Mouse (Mus musculus) liver, embryonic 18 days (tissue): Measurements from ENCODE around the gene Dnpep. TPM values are rescaled to one million over a fixed set of nuclear protein-coding genes. Genes with fewer than 3 reads are reported as not detected.

Source experiments
- polyA plus RNA-seq: library from polyadenylated mRNA; depleted of rRNA; stranded (reverse); fragments of >200 nt; gene quantifications from 2 replicates; pipeline ENCODE4 v1.2.3, GENCODE M21; 2012; rRNA removed

The Dnpep gene
- polyA plus RNA-seq = 61.8 and 63.4 TPM in 2 replicates

GRCm38 (mm10) chr1:75317241-75318201 is at the start of gene Dnpep:
Dnpep (minus strand) TSS chr1:75317990.

GRCm38 (mm10) chr1:75360112-75361031 is 42.6 kb upstream of the Dnpep start, which contains the start of gene Des:
Des (plus strand) TSS chr1:75360329.

GRCm38 (mm10) chr1:75278228-75278627 is 39.6 kb downstream of the Dnpep start, which contains the start of gene Resp18:
Resp18 (minus strand) TSS chr1:75278415.

GRCm38 (mm10) chr1:75264091-75264880 is 53.5 kb downstream of the Dnpep start, which contains the start of gene Ptprn:
Ptprn (minus strand) TSS chr1:75264502.

Other genes with a start within 250 kb of the Dnpep start
- gene Nhej1, start 192.8 kb downstream of the Dnpep start, polyA plus RNA-seq = 2.2 and 2.3 TPM in 2 replicates
- 1.2 TPM in 2 replicates for gene Slc23a3, start 184.1 kb downstream of the Dnpep start, polyA plus RNA-seq
- 26.9 and 31.0 TPM in 2 replicates for gene Cnppd1, start 175.3 kb downstream of the Dnpep start, polyA plus RNA-seq
- gene Retreg2, start 175.2 kb downstream of the Dnpep start, polyA plus RNA-seq = 50.7 and 54.5 TPM in 2 replicates
- 41.4 and 42.2 TPM in 2 replicates for gene Zfand2b, start 149.3 kb downstream of the Dnpep start, polyA plus RNA-seq
- gene Abcb6, start 137.6 kb downstream of the Dnpep start, polyA plus RNA-seq = 25.8 and 25.9 TPM in 2 replicates
- gene Ankzf1, start 125.8 kb downstream of the Dnpep start, polyA plus RNA-seq = 11.0 and 13.7 TPM in 2 replicates
- 22.2 and 26.3 TPM in 2 replicates for gene Atg9a, start 125.8 kb downstream of the Dnpep start, polyA plus RNA-seq
- 4.7 and 4.9 TPM in 2 replicates for gene Glb1l, start 107.2 kb downstream of the Dnpep start, polyA plus RNA-seq
- gene Stk16, start 107.2 kb downstream of the Dnpep start, polyA plus RNA-seq = 104 and 122 TPM in 2 replicates
- gene Tuba4a, start 98.1 kb downstream of the Dnpep start, polyA plus RNA-seq = 103 and 117 TPM in 2 replicates
- gene A630095N17Rik, start 85.9 kb downstream of the Dnpep start, polyA plus RNA-seq = not detected in 2 replicates
- gene Dnajb2, start 81.6 kb downstream of the Dnpep start, polyA plus RNA-seq = 20.3 and 23.9 TPM in 2 replicates
- gene Ptprn, start 53.5 kb downstream of the Dnpep start, polyA plus RNA-seq = 0.10 TPM in 2 replicates
- not detected in 2 replicates for gene Resp18, start 39.6 kb downstream of the Dnpep start, polyA plus RNA-seq
- gene Des, start 42.3 kb upstream of the Dnpep start, polyA plus RNA-seq = 2.0 and 2.2 TPM in 2 replicates
- gene Speg, start 57.3 kb upstream of the Dnpep start, polyA plus RNA-seq = 4.9 and 6.9 TPM in 2 replicates
- gene Gmppa, start 117.9 kb upstream of the Dnpep start, polyA plus RNA-seq = 38.7 and 42.0 TPM in 2 replicates
- 0.01 and 0.03 TPM in 2 replicates for gene Asic4, start 132.4 kb upstream of the Dnpep start, polyA plus RNA-seq
- gene Chpf, start 161.3 kb upstream of the Dnpep start, polyA plus RNA-seq = 3.7 and 4.1 TPM in 2 replicates
- gene Tmem198, start 161.5 kb upstream of the Dnpep start, polyA plus RNA-seq = 0.10 TPM in 2 replicates
- 10.4 and 12.4 TPM in 2 replicates for gene Obsl1, start 188.5 kb upstream of the Dnpep start, polyA plus RNA-seq
- gene Inha, start 189.1 kb upstream of the Dnpep start, polyA plus RNA-seq = 1.8 and 2.0 TPM in 2 replicates
- 4.9 and 5.3 TPM in 2 replicates for gene Stk11ip, start 203.5 kb upstream of the Dnpep start, polyA plus RNA-seq
- 1.9 TPM in 2 replicates for gene Slc4a3, start 228.3 kb upstream of the Dnpep start, polyA plus RNA-seq